Mouse (Mus musculus) limb, embryonic 14.5 days (tissue): Measurements from ENCODE around the gene Phc3. TPM values are rescaled to one million over a fixed set of nuclear protein-coding genes. Genes with fewer than 3 reads are reported as not detected.

ENCODE experiments used
- ATAC-seq: fragments of 200-750 bp; cut with Nextera tagmentation; 2 replicates; pipeline ENCODE4 v1.8.0; 2017; ENCODE audit warnings: low read depth, moderate number of reproducible peaks, moderate TSS enrichment; ENCODE audit not compliant: low FRiP score
- DNase-seq: peaks from one replicate; pipeline ENCODE4 v3.0.0-alpha.2; 2015; ENCODE audit warnings: low spot score
- H3K27ac ChIP-seq: fragments of 300-500 bp; sonication (generic); replicated peaks from 2 replicates; pipeline ENCODE4 v1.5.1; 2014; ENCODE audit warnings: low read depth, mild to moderate bottlenecking, low read length, moderate library complexity, mixed read lengths
- H3K27me3 ChIP-seq: fragments of 300-500 bp; sonication (generic); 2 replicates; pipeline ENCODE4 v1.6.1; 2014; ENCODE audit warnings: low read length, mixed read lengths; ENCODE audit not compliant: control insufficient read depth, insufficient read depth
- H3K36me3 ChIP-seq: fragments of 300-500 bp; sonication (generic); 2 replicates; pipeline ENCODE4 v1.6.1; 2014; ENCODE audit warnings: mild to moderate bottlenecking, low read length, moderate library complexity, mixed read lengths; ENCODE audit not compliant: control insufficient read depth, insufficient read depth
- H3K4me1 ChIP-seq: fragments of 300-500 bp; sonication (generic); 2 replicates; pipeline ENCODE4 v1.6.1; 2014; ENCODE audit warnings: antibody characterized with exemption, low read length, mixed read lengths; ENCODE audit not compliant: control insufficient read depth, insufficient read depth
- H3K4me2 ChIP-seq: fragments of 300-500 bp; sonication (generic); replicated peaks from 2 replicates; pipeline ENCODE4 v1.6.1; 2014; ENCODE audit warnings: low read depth, mild to moderate bottlenecking, low read length, moderate library complexity; ENCODE audit not compliant: severe bottlenecking
- H3K4me3 ChIP-seq: fragments of 300-500 bp; sonication (generic); replicated peaks from 2 replicates; pipeline ENCODE4 v1.5.1; 2014; ENCODE audit warnings: low read length
- H3K9ac ChIP-seq: fragments of 300-500 bp; sonication (generic); 2 replicates; pipeline ENCODE4 v1.6.1; 2014; ENCODE audit warnings: mild to moderate bottlenecking, low read depth, low read length, moderate library complexity; ENCODE audit not compliant: severe bottlenecking
- H3K9me3 ChIP-seq: fragments of 300-500 bp; sonication (generic); 2 replicates; pipeline ENCODE4 v1.6.1; 2016; ENCODE audit warnings: low read length; ENCODE audit not compliant: control insufficient read depth
- POLR2A ChIP-seq: fragments of 200-500 bp; IDR thresholded peaks from 2 replicates; pipeline ENCODE4 v1.8.0; 2012; ENCODE audit warnings: inconsistent platforms, mild to moderate bottlenecking, moderate library complexity, borderline replicate concordance; ENCODE audit not compliant: insufficient read depth, insufficient read length; ENCODE audit errors: extremely low read depth
- WGBS: fragments of 180-500 bp; shearing (Covaris S2); extraction: QIAGEN DNeasy Blood & Tissue Kit; methylation state at CpG from one replicate; pipeline ENCODE4 v1.1.7; 2014; 5-methylcytosine and 5-hydroxymethylcytosine counted together
- polyA plus RNA-seq, 2 experiments: library from polyadenylated mRNA; depleted of rRNA in 1 of 2; stranded (reverse) in 1 of 2; unstranded in 1 of 2; fragments of >200 nt; fragmentation: Nextera tagmentation in 1 of 2; extraction: Ambion mirVana in 1 of 2; gene quantifications; 2 replicates each; pipeline versions ENCODE4 v1.2.1 to v1.2.3; 2012 to 2014

Phc3 gene
- polyA plus RNA-seq, 2 experiments = 7.9 to 16.9 TPM

GRCm38 (mm10) chr3:30959868-30960831 lies 9.1 kb downstream of the Phc3 start:
- no peaks in the 10 kb centered on the region for H3K4me1 ChIP-seq
- H3K4me3 ChIP-seq = no peak overlapping the region
- H3K9ac ChIP-seq = no peak overlapping the region
- H3K36me3 ChIP-seq = peaks cover 90% of the 10 kb centered on the region
- H3K4me2 ChIP-seq = no peak overlapping the region
- no peaks in the 10 kb centered on the region for H3K9me3 ChIP-seq
- H3K27ac ChIP-seq = no peak overlapping the region
- DNase-seq = no peak
- WGBS = 81% methylated on average over 7 of the region's 7 CpGs
- TF ChIP-seq POLR2A = no peak
- no peaks in the 10 kb centered on the region for H3K27me3 ChIP-seq
- ATAC-seq = no peak

- no peak for TF ChIP-seq POLR2A
- Histone ChIP-seq H3K27ac (no peak overlapping the region), H3K36me3 (peaks cover 88% of the 10 kb centered on the region), H3K4me3 (no peak overlapping the region), H3K9me3 (no peaks in the 10 kb centered on the region), H3K4me2 (no peak overlapping the region), H3K4me1 (no peaks in the 10 kb centered on the region), H3K27me3 (no peaks in the 10 kb centered on the region), H3K9ac (no peak overlapping the region)
- ATAC-seq = no peak
- no peak for DNase-seq
- 83% methylated on average over 2 of the region's 2 CpGs for WGBS
Measured at GRCm38 (mm10) chr3:30958709-30959108, 10.5 kb downstream of the Phc3 start.

GRCm38 (mm10) chr3:30956327-30956726 lies 12.9 kb downstream of the Phc3 start:
- Histone ChIP-seq H3K36me3 (peaks cover 89% of the 10 kb centered on the region), H3K9me3 (no peaks in the 10 kb centered on the region), H3K9ac (no peak overlapping the region), H3K4me2 (no peak overlapping the region), H3K4me3 (no peak overlapping the region), H3K27ac (no peak overlapping the region), H3K27me3 (no peaks in the 10 kb centered on the region), H3K4me1 (no peaks in the 10 kb centered on the region)
- TF ChIP-seq POLR2A = no peak
- 89% methylated on average over 6 of the region's 6 CpGs for WGBS
- DNase-seq = no peak
- no peak for ATAC-seq

GRCm38 (mm10) chr3:30952273-30953070 lies 16.7 kb downstream of the Phc3 start:
- Histone ChIP-seq H3K9ac (no peak overlapping the region), H3K36me3 (peaks cover 77% of the 10 kb centered on the region), H3K4me1 (no peaks in the 10 kb centered on the region), H3K27me3 (no peaks in the 10 kb centered on the region), H3K4me2 (no peak overlapping the region), H3K9me3 (no peaks in the 10 kb centered on the region), H3K4me3 (no peak overlapping the region), H3K27ac (no peak overlapping the region)
- DNase-seq = no peak
- WGBS = 88% methylated on average over 12 of the region's 12 CpGs
- ATAC-seq = no peak
- no peak for TF ChIP-seq POLR2A

- DNase-seq = no peak
- Histone ChIP-seq H3K4me1 (no peaks in the 10 kb centered on the region), H3K4me2 (no peak overlapping the region), H3K4me3 (no peak overlapping the region), H3K36me3 (peaks cover 76% of the 10 kb centered on the region), H3K9me3 (no peaks in the 10 kb centered on the region), H3K27me3 (no peaks in the 10 kb centered on the region), H3K27ac (no peak overlapping the region), H3K9ac (no peak overlapping the region)
- no peak for TF ChIP-seq POLR2A
- no peak for ATAC-seq
- WGBS = 75% methylated on average over 3 of the region's 3 CpGs
Measured at GRCm38 (mm10) chr3:30951652-30952051, 17.6 kb downstream of the Phc3 start.
